Mouse (Mus musculus) brain, embryonic 14.5 days (tissue): ENCODE data around the gene Chaf1b.

ENCODE experiments used
- CTCF ChIP-seq: fragments of 200-500 bp; IDR thresholded peaks from 2 replicates; pipeline ENCODE4 v1.5.1; 2012; ENCODE audit warnings: inconsistent platforms, mild to moderate bottlenecking, moderate library complexity, borderline replicate concordance; ENCODE audit not compliant: insufficient read depth, insufficient read length; ENCODE audit errors: extremely low read depth
- POLR2A ChIP-seq: fragments of 200-500 bp; IDR thresholded peaks from 2 replicates; pipeline ENCODE4 v1.6.1; 2012; ENCODE audit warnings: mild to moderate bottlenecking, inconsistent platforms, borderline replicate concordance; ENCODE audit not compliant: poor library complexity, insufficient read depth, insufficient read length, severe bottlenecking; ENCODE audit errors: extremely low read depth

DNA sequence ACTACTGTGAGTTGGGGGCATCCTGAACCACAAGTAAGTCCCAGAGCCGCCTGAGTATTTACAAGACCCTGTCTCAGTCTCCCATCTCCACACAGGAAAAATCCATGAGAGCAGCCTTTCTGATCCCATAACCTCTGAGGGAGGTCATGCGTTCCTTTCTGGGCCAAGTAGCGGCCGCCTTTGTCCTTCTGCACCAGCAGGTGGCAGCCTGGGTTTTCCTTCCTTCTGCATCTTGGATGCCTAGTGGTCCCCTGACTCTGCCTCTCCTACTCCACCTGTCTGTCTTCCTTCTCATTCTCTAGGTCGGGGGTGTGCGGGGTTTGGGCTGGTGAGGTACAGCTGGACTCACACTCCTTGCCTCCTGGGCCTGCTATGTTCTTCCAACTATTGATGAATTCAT is 19.3 kb downstream of the Chaf1b start:
- TF ChIP-seq CTCF (peak; percentile 38; the same call in 1 of the 2 replicates), POLR2A (no peak)
